Mouse (Mus musculus) right cerebral cortex, postnatal 10 days (tissue): ENCODE results near the gene Sdr42e1.

ENCODE experiments used
- DNase-seq, 2 experiments: peaks; one replicate each; pipeline ENCODE4 v3.0.0; 2021; ENCODE audit warnings: low spot score in 2 of 2

Sdr42e1 gene

DNA sequence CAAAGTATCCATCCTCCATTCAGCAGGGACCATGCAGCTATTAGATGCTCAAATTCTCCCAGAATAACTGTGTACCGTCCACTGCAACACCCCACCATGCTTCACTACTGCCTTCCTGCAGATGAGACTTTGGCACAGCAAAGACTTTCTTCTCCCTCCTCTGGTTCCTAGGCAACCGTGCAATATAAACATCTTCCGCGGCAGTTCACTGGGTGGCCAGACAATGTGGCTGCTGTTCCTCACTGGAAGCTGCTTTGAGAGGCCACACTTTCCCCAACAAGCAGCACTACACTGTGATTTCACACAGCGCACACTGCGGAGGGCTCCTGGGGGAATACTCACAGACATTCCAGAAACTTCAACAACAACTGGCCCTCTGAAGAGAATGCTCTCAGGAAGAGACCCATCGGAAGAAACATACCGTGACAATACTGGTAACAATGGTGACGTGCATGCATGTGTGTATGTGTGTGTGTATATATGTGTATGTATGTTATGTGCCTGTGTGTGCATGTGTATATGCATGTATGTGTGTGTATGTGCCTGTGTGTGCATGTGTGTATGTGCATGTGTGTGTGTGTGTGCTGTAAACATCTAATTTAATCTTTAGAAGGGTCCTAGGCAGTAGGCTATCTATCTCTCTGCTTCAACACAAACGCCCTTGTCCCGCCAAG lies 13.0 kb downstream of the Sdr42e1 start:
- DNase-seq: peak; percentile 67 to 76

DNA sequence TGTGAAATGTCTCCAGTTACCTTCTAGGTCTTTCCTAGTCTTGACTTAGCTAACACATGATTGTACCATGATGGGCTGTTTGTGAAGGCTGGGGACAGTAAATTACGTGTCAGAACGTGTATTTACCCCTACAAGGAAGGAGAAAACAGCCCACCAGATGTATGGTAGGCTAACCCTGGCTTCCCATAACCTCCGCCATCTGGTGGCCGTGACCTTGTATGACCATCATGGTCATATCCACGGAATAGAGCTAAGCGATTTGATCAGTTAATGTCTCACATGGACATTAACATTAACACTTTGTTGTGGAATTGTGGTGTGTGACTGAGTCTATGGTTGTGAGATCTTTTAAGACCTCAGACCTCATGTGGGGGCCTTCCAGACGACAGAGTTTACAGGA lies 14.5 kb downstream of the Sdr42e1 start:
- DNase-seq: no peak

DNA sequence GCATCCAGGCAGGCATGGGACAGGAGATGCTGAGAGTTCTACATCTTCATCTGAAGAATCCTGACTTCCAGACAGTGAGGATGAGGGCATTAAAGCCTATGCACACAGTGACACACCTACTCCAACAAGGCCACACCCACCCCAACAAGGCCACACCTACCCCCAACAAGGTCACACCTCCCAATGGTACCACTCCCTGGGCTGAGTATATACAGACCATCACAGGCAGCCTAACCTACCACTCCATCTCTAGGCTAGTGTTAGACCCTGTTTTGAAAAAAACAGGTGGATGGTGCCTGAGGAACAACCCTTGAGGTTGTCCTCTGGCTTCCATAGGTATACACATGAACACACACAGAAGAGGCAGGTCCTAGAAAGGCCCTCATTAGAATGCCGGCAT lies 21.2 kb downstream of the Sdr42e1 start:
- DNase-seq: no peak

DNA sequence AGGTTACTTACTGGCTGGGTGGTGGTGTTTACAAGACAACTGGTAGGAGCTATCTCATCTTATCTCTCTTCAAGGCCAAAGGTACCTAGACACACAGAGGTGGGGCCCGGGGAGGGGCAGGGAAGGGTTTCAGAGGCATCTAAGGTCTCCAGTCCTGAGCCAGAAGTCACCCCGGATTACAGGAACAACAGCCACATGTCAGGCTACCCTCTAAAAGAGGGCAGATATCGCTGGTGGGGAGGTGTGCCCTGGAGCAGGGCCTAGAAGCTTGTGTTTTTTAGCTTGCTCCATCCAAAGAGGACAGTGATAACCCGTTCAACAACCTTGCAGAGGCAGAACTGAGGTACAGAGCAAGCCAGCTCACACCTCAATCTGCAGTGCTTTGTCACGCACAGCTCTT lies 27.0 kb downstream of the Sdr42e1 start:
- DNase-seq: no peak

DNA sequence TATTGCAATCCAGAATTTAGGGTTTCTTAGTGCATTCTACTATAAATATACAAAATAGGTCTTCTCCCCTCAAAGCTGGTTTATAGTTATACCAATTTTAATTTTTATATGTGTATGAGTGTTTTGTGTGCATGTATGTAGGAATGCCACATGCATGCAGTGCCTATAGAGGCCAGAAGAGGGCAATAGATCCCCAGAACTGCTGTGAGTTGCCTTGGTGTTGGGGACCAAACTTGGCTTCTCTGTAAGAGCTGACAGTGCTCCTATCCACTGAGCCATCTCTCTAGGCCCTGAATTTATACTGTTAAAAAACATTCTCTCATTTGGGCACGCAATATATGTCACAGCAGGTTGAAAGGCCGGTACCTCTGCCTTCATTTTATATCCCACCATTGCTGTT lies 27.5 kb downstream of the Sdr42e1 start:
- peak; percentile 79 to 84 for DNase-seq

DNA sequence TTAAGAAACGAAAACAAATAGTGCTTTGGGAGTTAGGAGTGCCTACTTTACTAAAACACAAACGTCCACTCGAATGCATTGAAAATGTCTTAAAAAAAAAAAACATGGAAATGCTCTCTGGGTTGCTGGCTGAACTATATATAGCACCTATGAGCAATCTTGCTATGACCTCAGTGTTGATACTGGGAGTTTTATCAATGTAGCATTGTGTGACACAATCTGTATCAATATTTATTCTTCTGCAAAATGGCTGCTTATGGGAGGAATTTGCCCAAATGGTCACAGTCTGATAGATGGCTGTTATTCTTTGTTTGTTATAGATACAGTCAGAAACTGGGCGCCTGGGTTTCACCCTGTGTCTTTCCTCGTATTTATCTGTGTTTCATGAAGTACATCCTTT lies 28.0 kb downstream of the Sdr42e1 start:
- DNase-seq: no peak

DNA sequence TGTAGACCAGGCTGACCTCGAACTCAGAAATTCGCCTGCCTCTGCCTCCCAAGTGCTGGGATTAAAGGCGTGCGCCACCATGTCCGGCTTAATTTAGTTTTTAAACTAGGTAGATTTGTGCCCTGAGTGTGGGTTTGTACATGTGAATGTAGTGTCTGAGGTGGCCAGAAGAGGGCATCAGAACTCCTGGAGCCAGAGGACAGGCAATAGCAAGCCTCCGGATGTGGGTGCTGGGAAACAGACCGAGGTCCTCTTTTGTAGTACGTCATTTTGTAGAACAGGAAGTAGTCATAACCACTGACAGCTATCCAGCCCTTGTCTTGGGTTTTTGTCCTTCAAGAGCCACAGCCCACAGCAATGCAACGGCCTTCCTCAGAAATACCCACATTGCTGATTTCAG lies 33.9 kb downstream of the Sdr42e1 start:
- DNase-seq: no peak

DNA sequence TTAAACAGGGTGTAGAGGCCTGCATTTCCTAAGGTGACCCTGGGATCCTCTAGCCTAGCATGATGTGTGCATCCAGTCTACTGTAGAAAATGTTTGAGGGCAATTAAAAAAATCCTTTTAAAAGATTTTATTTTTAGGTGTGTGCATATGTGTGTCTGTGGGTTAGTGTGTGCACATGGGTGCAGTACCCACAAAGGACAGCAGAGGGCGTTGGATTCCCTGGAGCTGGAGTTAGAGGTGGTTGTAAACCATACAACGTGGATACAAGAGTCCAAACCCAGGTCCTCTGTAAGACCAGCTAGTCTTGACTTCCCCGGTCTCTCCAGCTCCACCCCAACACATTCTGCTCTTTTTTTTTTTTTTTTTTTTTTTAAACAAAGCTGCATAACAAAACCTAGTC lies 36.0 kb downstream of the Sdr42e1 start:
- DNase-seq: no peak

DNA sequence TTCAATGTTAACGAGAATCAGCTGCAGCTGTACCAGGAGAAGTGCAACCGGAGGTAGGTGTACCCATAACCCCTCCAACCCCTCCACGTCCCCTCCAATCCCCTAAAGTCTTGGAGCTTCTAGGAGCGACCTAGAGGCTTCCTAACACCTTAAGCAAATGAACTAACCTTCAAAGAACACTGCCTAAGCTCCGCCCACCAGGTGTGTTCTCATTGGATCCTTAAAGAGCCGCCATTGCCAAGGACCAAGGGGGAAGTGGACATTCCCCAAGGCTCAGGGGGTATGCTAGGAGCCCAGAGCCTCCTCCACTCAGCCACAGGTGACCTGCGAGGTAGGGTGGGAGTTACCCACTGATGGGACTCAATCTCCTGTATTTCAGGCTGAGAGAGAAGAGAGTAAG lies 39.1 kb downstream of the Sdr42e1 start:
- no peak for DNase-seq

DNA sequence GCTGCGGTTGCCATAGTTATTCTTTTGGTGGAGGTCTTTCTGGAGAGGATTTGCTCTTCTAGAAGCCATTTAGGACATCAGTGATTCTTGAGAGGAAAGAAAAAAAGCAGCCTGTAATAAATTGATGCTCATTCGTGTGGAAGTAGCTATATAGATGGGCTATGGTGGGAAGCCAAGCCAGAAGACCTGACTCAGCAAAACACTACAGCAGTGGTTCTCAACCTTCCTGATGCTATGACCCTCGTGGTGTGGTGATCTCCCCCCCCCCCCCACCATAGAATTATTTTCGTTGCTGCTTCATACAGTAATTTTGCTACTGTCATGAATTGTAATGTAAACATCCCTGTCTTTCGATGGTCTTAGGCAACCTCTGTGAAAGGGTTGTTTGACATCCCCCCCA lies 41.0 kb downstream of the Sdr42e1 start:
- DNase-seq: no peak

DNA sequence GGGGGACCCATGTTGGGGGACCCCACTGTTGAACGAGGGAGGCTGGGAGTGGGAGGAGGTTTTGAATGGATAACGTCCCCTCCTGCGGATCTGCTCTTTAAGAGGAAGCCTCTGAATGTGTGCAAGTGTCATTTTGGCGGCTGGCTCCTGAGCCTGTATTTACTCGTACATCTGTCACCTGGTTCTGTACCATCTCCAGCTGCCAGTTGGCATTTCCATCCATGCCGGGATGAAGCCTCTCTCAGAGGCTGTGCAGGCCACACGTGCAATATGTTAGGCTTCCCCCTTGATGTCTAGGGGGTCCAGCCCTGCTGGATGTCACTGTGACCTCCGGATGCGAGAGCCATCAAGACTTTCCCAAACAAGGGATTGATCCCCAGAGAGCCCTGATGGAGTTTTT lies 46.4 kb downstream of the Sdr42e1 start:
- no peak for DNase-seq

DNA sequence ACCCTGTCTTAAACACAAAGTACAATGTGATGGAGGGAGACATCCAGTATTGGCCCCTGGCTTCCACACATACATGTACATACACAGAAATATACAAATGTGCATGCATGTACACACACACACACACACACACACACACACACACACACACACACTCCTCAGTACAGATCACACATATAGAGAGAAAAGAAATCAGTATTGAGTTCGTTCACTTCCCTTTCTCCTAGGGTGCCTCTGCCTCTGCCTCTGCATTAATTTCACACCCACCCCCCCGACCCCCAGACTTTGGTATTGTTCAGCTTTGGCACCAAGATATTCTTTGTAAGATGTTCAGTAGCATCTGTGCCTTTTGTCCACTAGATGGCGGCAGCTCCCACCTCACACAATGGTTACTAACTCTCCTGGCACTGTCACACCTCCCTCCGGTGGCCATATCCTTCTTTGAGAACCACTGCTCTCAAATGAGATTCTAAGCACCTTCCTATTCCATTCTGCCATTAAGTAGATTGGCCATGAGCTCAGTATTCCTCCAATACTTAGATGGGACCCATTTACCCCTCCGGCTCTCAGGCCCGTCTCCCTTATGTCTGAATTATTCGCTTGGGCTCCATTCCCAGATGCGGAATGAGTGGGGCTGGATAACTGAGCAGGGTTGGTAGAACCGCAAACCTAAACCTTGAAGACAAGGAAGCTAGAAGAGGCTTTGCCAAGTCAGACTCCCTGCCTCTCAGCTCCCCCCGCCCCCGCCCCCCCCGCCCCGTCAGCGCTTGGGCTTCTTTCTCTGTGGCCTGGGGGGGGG lies 47.2 kb downstream of the Sdr42e1 start:
- peak; percentile 80 to 81 for DNase-seq

DNA sequence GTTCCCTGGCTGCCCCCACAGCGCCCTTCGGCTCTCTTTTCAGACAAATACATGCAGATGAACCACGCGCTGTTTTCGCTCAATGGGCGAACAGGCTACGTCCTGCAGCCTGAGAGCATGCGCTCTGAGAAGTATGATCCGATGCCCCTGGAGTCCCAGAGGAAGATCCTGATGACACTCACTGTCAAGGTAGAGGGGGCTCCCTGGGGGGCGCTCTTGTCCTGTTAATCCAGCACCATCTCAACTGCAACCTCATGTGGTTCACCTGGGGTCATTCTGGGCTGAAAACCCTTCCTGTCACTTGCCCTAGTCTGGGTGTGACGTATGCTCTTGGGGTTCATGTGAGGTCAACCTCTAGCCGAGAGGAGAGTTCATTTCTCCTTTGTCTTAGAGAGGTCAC lies 60.6 kb downstream of the Sdr42e1 start:
- no peak for DNase-seq
